Mouse (Mus musculus): ENCODE results near the gene Cry2. TPM values are rescaled to one million over a fixed set of nuclear protein-coding genes. Genes with fewer than 3 reads are reported as not detected.

Cry2 gene
- polyA plus RNA-seq, 1 experiment from 2014 or later, result 25.5 TPM

DNA sequence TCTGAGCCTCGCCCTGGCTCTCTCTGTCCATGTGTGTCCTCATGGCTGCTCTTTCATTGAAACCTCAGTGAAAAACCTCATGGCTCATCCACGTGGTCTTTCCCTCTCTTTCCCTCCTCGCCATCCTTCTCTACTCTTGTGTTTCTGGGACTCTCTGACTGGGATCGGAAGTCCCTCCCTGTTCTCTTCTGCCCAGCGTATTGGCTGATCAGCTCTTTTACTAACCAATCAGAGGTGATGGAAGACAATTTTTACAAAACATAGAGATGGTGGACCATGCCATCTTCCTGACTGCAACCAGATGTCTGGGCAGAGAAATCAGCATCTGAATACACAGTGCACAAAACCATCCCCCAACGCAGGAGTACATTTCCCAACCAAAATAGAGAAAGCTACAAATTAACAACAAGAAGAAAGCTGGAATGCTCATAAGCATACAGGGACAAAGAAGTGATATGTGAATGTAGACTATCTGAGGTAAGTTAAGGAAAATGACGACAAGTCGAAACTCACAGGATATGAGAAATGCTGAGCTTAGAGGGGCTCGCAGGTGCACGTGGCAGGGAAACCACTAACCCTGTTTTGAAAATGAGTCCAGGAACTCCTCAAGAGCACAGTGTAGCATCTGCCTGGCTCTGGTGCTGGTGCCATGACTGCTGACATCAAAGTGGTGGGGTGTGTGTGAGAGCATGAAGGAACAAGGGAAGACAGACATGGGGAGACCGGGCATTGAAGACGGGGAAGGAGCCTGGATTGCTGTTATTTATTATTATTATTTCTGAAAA, 38.2 kb upstream of the Cry2 start:
- Histone ChIP-seq H3K4me1 (replicated peaks; ENCODE audit: control insufficient read depth, insufficient read depth, low read length) (no peaks in the 10 kb centered on the region), H3K36me3 (ENCODE audit: control insufficient read depth, insufficient read depth, low read length) (no peaks in the 10 kb centered on the region), H3K9ac (ENCODE audit: low read length) (no peak overlapping the region), H3K4me3 (ENCODE audit: low read depth, low read length) (no peak overlapping the region), H3K4me2 (ENCODE audit: low read depth, low read length, severe bottlenecking) (no peak overlapping the region), H3K27me3 (ENCODE audit: control insufficient read depth, insufficient read depth, low read length) (no peaks in the 10 kb centered on the region), H3K27ac (ENCODE audit: low read depth, low read length) (no peak overlapping the region), H3K9me3 (ENCODE audit: control insufficient read depth, low read length) (no peaks in the 10 kb centered on the region)
- DNase-seq (ENCODE audit: low spot score) (no peak), ATAC-seq (replicated peaks; ENCODE audit: low FRiP score) (no peak)
- WGBS, result 88% methylated on average over 12 of the region's 12 CpGs

DNA sequence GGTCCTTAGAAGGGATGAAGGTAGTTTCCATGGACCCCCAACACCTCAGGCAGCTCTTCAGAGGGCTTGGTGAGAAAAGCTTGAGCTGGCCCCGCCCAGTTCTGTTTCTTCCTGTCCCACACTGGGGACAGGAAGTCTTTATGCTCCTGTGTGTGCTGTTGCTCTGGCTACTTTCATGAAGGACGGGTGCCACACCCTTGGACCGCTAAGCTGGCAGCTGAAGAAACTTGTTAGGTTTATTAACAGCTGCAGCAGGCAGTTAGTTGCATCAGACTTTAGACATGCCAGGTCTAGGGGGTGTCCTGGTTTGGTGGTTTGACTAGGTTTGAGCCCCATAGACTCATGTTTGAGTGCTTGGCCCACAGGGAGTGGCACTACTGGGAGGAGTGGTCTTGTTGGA, 30.8 kb upstream of the Cry2 start:
- DNase-seq (ENCODE audit: low spot score), result no peak
- no peak for ATAC-seq (replicated peaks; ENCODE audit: low FRiP score)
- WGBS, result 77% methylated on average over 3 of the region's 3 CpGs
- Histone ChIP-seq H3K4me3 (ENCODE audit: low read depth, low read length) (no peak overlapping the region), H3K4me2 (ENCODE audit: low read depth, low read length, severe bottlenecking) (no peak overlapping the region), H3K27me3 (ENCODE audit: control insufficient read depth, insufficient read depth, low read length) (peaks cover 6% of the 10 kb centered on the region), H3K36me3 (ENCODE audit: control insufficient read depth, insufficient read depth, low read length) (no peaks in the 10 kb centered on the region), H3K9ac (ENCODE audit: low read length) (no peak overlapping the region), H3K4me1 (replicated peaks; ENCODE audit: control insufficient read depth, insufficient read depth, low read length) (peaks cover 6% of the 10 kb centered on the region; the same call in 1 of the 2 replicates), H3K9me3 (ENCODE audit: control insufficient read depth, low read length) (no peaks in the 10 kb centered on the region), H3K27ac (ENCODE audit: low read depth, low read length) (no peak overlapping the region)

DNA sequence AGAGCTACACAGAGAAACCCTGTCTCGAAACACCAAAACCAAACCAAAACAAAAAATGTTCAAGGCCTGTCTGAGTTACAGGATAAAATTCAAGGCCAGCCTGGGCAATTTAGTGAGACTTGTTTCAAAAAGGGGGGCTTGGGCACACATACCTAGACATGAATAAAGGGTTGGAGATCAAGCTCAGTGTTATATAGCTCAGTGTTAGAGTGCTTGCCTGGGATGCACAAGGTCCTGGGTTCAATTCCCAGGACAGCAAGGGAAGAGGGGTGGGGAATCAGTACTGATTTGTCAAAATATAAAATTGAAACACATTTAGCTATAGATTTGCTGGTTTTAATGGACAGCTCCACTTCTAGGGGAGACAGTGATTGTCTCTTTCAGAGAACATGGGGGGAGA, 27.4 kb upstream of the Cry2 start:
- Histone ChIP-seq H3K4me1 (replicated peaks; ENCODE audit: control insufficient read depth, insufficient read depth, low read length) (peaks cover 10% of the 10 kb centered on the region), H3K9ac (ENCODE audit: low read length) (no peak overlapping the region), H3K27me3 (ENCODE audit: control insufficient read depth, insufficient read depth, low read length) (peaks cover 6% of the 10 kb centered on the region), H3K9me3 (ENCODE audit: control insufficient read depth, low read length) (no peaks in the 10 kb centered on the region), H3K4me2 (ENCODE audit: low read depth, low read length, severe bottlenecking) (no peak overlapping the region), H3K27ac (ENCODE audit: low read depth, low read length) (no peak overlapping the region), H3K36me3 (ENCODE audit: control insufficient read depth, insufficient read depth, low read length) (no peaks in the 10 kb centered on the region), H3K4me3 (ENCODE audit: low read depth, low read length) (no peak overlapping the region)
- no peak for ATAC-seq (replicated peaks; ENCODE audit: low FRiP score)
- 84% methylated on average over 1 of the region's 1 CpGs for WGBS
- DNase-seq (ENCODE audit: low spot score), result no peak

DNA sequence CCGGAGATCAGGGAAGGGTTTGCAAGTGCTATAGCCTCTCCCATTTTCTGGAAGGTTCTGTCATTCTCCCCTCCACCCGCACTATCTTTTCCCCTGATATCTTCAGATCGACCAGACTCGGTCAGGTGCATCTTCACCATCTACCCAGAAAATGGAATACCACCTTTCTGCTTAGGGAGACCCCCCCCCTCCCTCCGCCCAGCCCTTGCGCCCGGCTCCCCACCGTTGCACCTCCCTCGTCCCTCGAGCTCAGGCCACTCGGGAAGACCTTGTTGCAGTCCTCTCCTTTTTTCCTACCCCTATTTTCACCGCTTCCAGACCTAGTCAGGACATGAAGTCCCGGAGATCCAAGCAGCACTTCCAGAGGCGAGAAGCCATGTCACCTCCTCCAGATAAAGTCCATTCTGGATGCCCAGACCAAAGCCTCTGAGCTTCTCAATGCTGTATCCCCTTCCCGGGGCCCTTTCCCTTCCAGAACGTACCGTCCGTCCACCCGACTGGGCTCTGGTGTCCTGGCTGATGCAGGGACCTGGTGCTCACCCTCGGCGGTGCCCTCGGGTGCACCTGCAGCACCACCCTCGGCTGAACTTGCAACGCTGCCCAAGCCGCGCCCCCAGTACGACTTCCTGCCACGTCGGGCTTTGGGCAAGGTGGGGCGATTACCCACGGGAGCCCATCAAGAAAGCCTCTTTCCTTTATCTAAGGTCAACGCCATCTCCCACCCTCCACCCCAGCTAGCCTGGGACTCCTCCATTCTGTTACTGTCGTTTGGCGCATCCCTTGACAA, 26.3 kb upstream of the Cry2 start, which contains the start of gene Slc35c1:
TSS of gene Slc35c1 (minus strand) at position 618 of the 787 bp plus-strand sequence.
- Histone ChIP-seq H3K27me3 (ENCODE audit: control insufficient read depth, insufficient read depth, low read length) (peaks cover 6% of the 10 kb centered on the region), H3K4me1 (replicated peaks; ENCODE audit: control insufficient read depth, insufficient read depth, low read length) (peaks cover 10% of the 10 kb centered on the region), H3K36me3 (ENCODE audit: control insufficient read depth, insufficient read depth, low read length) (no peaks in the 10 kb centered on the region), H3K27ac (ENCODE audit: low read depth, low read length) (no peak within 1 kb of the TSS), H3K4me2 (ENCODE audit: low read depth, low read length, severe bottlenecking) (peak within 1 kb of the TSS; percentile 93), H3K9me3 (ENCODE audit: control insufficient read depth, low read length) (no peaks in the 10 kb centered on the region), H3K4me3 (ENCODE audit: low read depth, low read length) (peak within 1 kb of the TSS; percentile 76), H3K9ac (ENCODE audit: low read length) (peak within 1 kb of the TSS; percentile 65)
- DNase-seq (ENCODE audit: low spot score), result peak; percentile 53
- WGBS, result 2% methylated on average over 34 of the region's 34 CpGs
- peak; percentile 40 for ATAC-seq (replicated peaks; ENCODE audit: low FRiP score)

DNA sequence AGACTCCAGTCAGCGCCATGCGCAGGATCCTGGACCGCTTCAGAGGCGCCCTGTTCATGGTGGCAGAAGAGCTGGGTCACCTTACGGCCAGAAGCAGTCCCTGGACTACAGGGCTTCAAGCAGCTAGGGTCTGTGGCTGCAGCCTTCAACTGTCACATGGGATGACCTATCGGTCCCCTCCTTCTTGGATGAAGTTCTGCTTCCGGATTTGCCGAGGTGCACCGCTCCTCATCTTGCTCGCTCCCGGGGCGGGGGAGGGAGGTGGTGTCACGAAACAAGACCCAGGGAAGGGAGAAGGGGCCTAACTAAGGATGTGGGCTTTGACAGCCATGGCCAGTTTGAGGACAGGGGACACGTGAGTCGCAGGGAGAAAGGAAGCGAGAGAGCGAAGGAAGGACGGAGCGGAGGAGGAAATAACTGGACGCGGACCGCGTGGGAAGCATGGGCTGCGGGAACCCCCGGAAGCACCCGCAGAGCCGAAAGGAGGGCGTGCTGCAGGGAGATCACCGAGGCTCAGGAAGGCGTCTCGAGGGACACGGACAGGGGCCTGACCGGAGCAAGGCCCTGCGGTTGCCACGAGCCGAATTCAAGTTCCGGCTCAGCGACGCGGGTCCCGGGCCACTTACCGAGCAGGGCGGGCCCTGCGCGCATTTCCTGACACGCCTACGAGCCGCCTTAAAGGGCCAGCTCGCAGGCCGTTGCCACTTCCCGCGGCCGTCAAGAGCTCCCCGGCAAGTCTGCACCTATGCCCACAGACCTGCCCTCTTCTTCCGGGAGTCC, 25.5 kb upstream of the Cry2 start:
- peak overlapping the region; percentile 76 for H3K4me3 ChIP-seq (ENCODE audit: low read depth, low read length)
- ATAC-seq (replicated peaks; ENCODE audit: low FRiP score), result peak; percentile 82
- H3K9me3 ChIP-seq (ENCODE audit: control insufficient read depth, low read length), result no peaks in the 10 kb centered on the region
- DNase-seq (ENCODE audit: low spot score), result peak; percentile 88
- peak overlapping the region; percentile 65 for H3K9ac ChIP-seq (ENCODE audit: low read length)
- peaks cover 10% of the 10 kb centered on the region for H3K4me1 ChIP-seq (replicated peaks; ENCODE audit: control insufficient read depth, insufficient read depth, low read length)
- no peaks in the 10 kb centered on the region for H3K36me3 ChIP-seq (ENCODE audit: control insufficient read depth, insufficient read depth, low read length)
- peak overlapping the region; percentile 93 for H3K4me2 ChIP-seq (ENCODE audit: low read depth, low read length, severe bottlenecking)
- H3K27me3 ChIP-seq (ENCODE audit: control insufficient read depth, insufficient read depth, low read length), result peaks cover 6% of the 10 kb centered on the region
- no peak overlapping the region for H3K27ac ChIP-seq (ENCODE audit: low read depth, low read length)
- WGBS, result under 1% methylated on average over 55 of the region's 55 CpGs

DNA sequence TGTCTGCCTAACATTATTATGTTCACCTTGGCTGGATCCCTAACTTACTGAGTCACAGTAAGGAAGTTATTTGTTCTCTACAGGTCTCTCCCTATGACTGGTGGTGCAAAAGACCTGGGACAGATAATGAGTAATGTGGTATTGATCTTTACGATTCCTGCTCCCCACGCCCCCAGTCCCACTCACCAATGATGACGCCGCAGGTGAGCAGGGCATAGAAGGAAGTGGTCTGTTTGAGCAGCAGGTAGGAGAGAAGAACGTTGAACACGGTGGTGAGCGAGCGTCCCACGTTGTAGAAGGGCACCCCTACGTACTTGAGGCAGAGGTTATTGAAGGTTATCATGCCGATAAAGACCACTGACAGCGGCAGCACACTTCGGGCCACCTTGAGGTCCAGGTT, 24.6 kb upstream of the Cry2 start:
- H3K4me3 ChIP-seq (ENCODE audit: low read depth, low read length), result peak overlapping the region; percentile 76
- no peaks in the 10 kb centered on the region for H3K9me3 ChIP-seq (ENCODE audit: control insufficient read depth, low read length)
- H3K27me3 ChIP-seq (ENCODE audit: control insufficient read depth, insufficient read depth, low read length), result peaks cover 6% of the 10 kb centered on the region
- no peak overlapping the region for H3K27ac ChIP-seq (ENCODE audit: low read depth, low read length)
- no peak overlapping the region; the same call in 1 of the 2 replicates for H3K9ac ChIP-seq (ENCODE audit: low read length)
- DNase-seq (ENCODE audit: low spot score), result no peak
- 73% methylated on average over 13 of the region's 13 CpGs for WGBS
- peaks cover 10% of the 10 kb centered on the region for H3K4me1 ChIP-seq (replicated peaks; ENCODE audit: control insufficient read depth, insufficient read depth, low read length)
- ATAC-seq (replicated peaks; ENCODE audit: low FRiP score), result no peak
- peak overlapping the region; percentile 93 for H3K4me2 ChIP-seq (ENCODE audit: low read depth, low read length, severe bottlenecking)
- H3K36me3 ChIP-seq (ENCODE audit: control insufficient read depth, insufficient read depth, low read length), result no peaks in the 10 kb centered on the region; the same call in 1 of the 2 replicates

DNA sequence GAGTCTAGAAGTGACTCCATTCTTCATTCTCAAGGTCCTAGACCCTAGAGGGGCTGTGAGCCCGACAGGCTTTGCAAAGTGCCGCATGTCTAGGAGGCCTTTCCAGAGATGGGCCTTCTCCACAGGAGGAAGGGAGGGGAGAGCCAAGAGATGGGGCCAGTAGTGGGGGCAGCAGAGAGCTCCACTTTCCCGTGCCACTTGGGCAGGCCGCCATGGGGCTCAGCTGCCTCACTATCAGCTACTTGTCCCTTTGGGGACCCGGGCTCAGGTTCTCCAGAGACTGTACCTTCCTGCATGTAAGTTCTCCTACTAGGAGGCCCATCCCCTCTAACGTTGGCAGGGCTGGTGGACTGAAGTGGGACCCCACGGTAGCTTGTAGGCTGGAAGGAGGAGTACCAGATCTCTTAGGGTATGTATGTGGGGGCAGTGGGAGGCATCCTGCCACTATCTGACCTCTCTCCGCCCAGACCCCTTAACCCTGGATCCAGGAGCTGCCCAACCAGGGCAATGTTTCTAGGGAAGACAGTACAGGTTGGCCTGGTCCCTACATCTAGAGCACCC, 23.2 kb upstream of the Cry2 start:
- WGBS, result 78% methylated on average over 8 of the region's 8 CpGs
- no peak overlapping the region for H3K4me2 ChIP-seq (ENCODE audit: low read depth, low read length, severe bottlenecking)
- no peaks in the 10 kb centered on the region; the same call in 1 of the 2 replicates for H3K36me3 ChIP-seq (ENCODE audit: control insufficient read depth, insufficient read depth, low read length)
- peaks cover 10% of the 10 kb centered on the region for H3K4me1 ChIP-seq (replicated peaks; ENCODE audit: control insufficient read depth, insufficient read depth, low read length)
- no peaks in the 10 kb centered on the region for H3K9me3 ChIP-seq (ENCODE audit: control insufficient read depth, low read length)
- no peak overlapping the region for H3K27ac ChIP-seq (ENCODE audit: low read depth, low read length)
- no peak overlapping the region for H3K9ac ChIP-seq (ENCODE audit: low read length)
- DNase-seq (ENCODE audit: low spot score), result no peak
- peaks cover 6% of the 10 kb centered on the region for H3K27me3 ChIP-seq (ENCODE audit: control insufficient read depth, insufficient read depth, low read length)
- no peak for ATAC-seq (replicated peaks; ENCODE audit: low FRiP score)
- H3K4me3 ChIP-seq (ENCODE audit: low read depth, low read length), result no peak overlapping the region

DNA sequence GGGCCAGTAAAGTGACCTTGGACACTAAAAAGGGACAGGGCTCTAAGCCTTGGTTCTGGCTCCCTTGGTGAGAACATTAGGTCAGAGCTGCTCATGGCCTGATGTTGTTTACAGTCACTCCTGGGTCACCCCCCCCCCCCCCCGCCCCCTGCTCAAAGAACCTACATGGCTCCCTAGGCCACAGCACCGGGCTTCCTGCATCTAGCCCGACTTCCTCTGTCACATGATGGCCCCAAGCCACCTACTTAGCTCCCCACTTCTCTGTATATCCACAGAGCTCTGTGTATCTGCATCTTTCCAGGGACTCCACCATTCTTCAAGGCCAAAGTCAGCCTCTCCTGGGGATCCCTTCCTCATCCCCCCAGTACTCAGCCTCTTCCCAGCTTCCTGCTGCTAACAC, 21.9 kb upstream of the Cry2 start:
- DNase-seq (ENCODE audit: low spot score) (no peak), ATAC-seq (replicated peaks; ENCODE audit: low FRiP score) (no peak)
- Histone ChIP-seq H3K4me2 (ENCODE audit: low read depth, low read length, severe bottlenecking) (no peak overlapping the region), H3K36me3 (ENCODE audit: control insufficient read depth, insufficient read depth, low read length) (no peaks in the 10 kb centered on the region; the same call in 1 of the 2 replicates), H3K27me3 (ENCODE audit: control insufficient read depth, insufficient read depth, low read length) (peaks cover 5% of the 10 kb centered on the region), H3K4me3 (ENCODE audit: low read depth, low read length) (no peak overlapping the region), H3K4me1 (replicated peaks; ENCODE audit: control insufficient read depth, insufficient read depth, low read length) (peaks cover 10% of the 10 kb centered on the region), H3K9ac (ENCODE audit: low read length) (no peak overlapping the region), H3K9me3 (ENCODE audit: control insufficient read depth, low read length) (no peaks in the 10 kb centered on the region), H3K27ac (ENCODE audit: low read depth, low read length) (no peak overlapping the region)
- WGBS, result 63% methylated on average over 2 of the region's 3 CpGs
